Comparison of ENCODE assay signal across 8 mouse cellular contexts in genomic region chr5:64702404-64702803, GRCm38 (mm10).
ATAC-seq lines count a peak whose summit lies in the region.
"Not testable (repeated sequence)": the region's sequence is repeated elsewhere in the genome, so short reads cannot be mapped to it uniquely, and the experiment has no call there.

No protein-coding gene starts in this region.

- not testable (repeated sequence) for H3K27me3 ChIP-seq in forebrain, embryonic 15.5 days; heart, embryonic 14.5 days (ENCODE audit: control insufficient read depth, insufficient read depth, low read length); hindbrain, embryonic 15.5 days; kidney, embryonic 15.5 days; liver, embryonic 16.5 days (ENCODE audit: control insufficient read depth, insufficient read depth, low read depth, low read length); midbrain, embryonic 12.5 days; stomach, embryonic 14.5 days (ENCODE audit: control insufficient read depth, insufficient read depth, low read length)

- H3K9ac ChIP-seq in forebrain, embryonic 15.5 days (replicated peaks); heart, embryonic 14.5 days (ENCODE audit: low read length); hindbrain, embryonic 15.5 days; kidney, embryonic 15.5 days; liver, embryonic 16.5 days (ENCODE audit: low read depth, low read length); midbrain, embryonic 12.5 days (replicated peaks); stomach, embryonic 14.5 days (replicated peaks; ENCODE audit: low read depth, low read length): not testable (repeated sequence)

- not testable (repeated sequence) for H3K4me3 ChIP-seq in brown adipose tissue, adult 24 weeks (ENCODE audit: insufficient read depth, low read depth, low read length); forebrain, embryonic 15.5 days; heart, embryonic 14.5 days (ENCODE audit: control insufficient read depth in 1 of 2, insufficient read depth in 1 of 2, low read depth in 1 of 2, low read length in 2 of 2); hindbrain, embryonic 15.5 days; kidney, embryonic 15.5 days (replicated peaks); liver, embryonic 16.5 days (ENCODE audit: low read depth, low read length); midbrain, embryonic 12.5 days; stomach, embryonic 14.5 days (ENCODE audit: low read depth, low read length)

- 65% methylated on average over 1 of the region's 1 CpGs for WGBS in forebrain, embryonic 15.5 days
- WGBS in heart, embryonic 14.5 days: 47% methylated on average over 1 of the region's 1 CpGs
- WGBS in hindbrain, embryonic 15.5 days: 50% methylated on average over 1 of the region's 1 CpGs
- WGBS in kidney, embryonic 15.5 days: 63% methylated on average over 1 of the region's 1 CpGs
- WGBS in liver, embryonic 16.5 days (ENCODE audit: insufficient replicate concordance): 54% methylated on average over 1 of the region's 1 CpGs
- 60% methylated on average over 1 of the region's 1 CpGs for WGBS in midbrain, embryonic 12.5 days
- 67% methylated on average over 1 of the region's 1 CpGs for WGBS in stomach, embryonic 14.5 days

- not testable (repeated sequence) for H3K9me3 ChIP-seq in forebrain, embryonic 15.5 days; heart, embryonic 14.5 days (ENCODE audit: control insufficient read depth, low read length); hindbrain, embryonic 15.5 days; kidney, embryonic 15.5 days (replicated peaks); liver, embryonic 16.5 days (replicated peaks; ENCODE audit: control insufficient read depth, low read length); midbrain, embryonic 12.5 days; stomach, embryonic 14.5 days (ENCODE audit: control insufficient read depth, low read depth, low read length)

- peaks cover 20% of the 10 kb centered on the region for H3K4me1 ChIP-seq in brown adipose tissue, adult 24 weeks (ENCODE audit: control insufficient read depth, insufficient read depth, insufficient read length, low read length)
- H3K4me1 ChIP-seq in forebrain, embryonic 15.5 days: peaks cover 30% of the 10 kb centered on the region
- peaks cover 19 to 31% of the 10 kb centered on the region in 2 experiments for H3K4me1 ChIP-seq in heart, embryonic 14.5 days (ENCODE audit: control insufficient read depth in 2 of 2, insufficient read depth in 2 of 2, low read length in 2 of 2)
- H3K4me1 ChIP-seq in hindbrain, embryonic 15.5 days (replicated peaks): peaks cover 32% of the 10 kb centered on the region
- H3K4me1 ChIP-seq in kidney, embryonic 15.5 days: peaks cover 34% of the 10 kb centered on the region
- H3K4me1 ChIP-seq in liver, embryonic 16.5 days (ENCODE audit: control insufficient read depth, low read depth, low read length): peaks cover 20% of the 10 kb centered on the region
- H3K4me1 ChIP-seq in midbrain, embryonic 12.5 days: not testable (repeated sequence)
- H3K4me1 ChIP-seq in stomach, embryonic 14.5 days (ENCODE audit: control insufficient read depth, insufficient read depth, low read length): peaks cover 25% of the 10 kb centered on the region

- H3K4me2 ChIP-seq in forebrain, embryonic 15.5 days (replicated peaks); hindbrain, embryonic 15.5 days; kidney, embryonic 15.5 days; midbrain, embryonic 12.5 days (replicated peaks); stomach, embryonic 14.5 days (replicated peaks; ENCODE audit: low read depth, low read length): not testable (repeated sequence)
- H3K4me2 ChIP-seq in heart, embryonic 14.5 days (ENCODE audit: low read length): peak overlapping the region; percentile 36; the same call in 1 of the 2 replicates
- H3K4me2 ChIP-seq in liver, embryonic 16.5 days (ENCODE audit: low read depth, low read length): 0 out of 2 replicates have a peak overlapping the region, but pooled peaks have one; percentile 51

- peak overlapping the region; percentile 79 for H3K27ac ChIP-seq in brown adipose tissue, adult 24 weeks (replicated peaks; ENCODE audit: low read depth, low read length)
- H3K27ac ChIP-seq in forebrain, embryonic 15.5 days (replicated peaks): peak overlapping the region; percentile 92
- peak overlapping the region; percentile 84 for H3K27ac ChIP-seq in heart, embryonic 14.5 days (replicated peaks in 1 of 2; ENCODE audit: control insufficient read depth in 1 of 2, insufficient read depth in 1 of 2, low read depth in 2 of 2, low read length in 2 of 2)
- H3K27ac ChIP-seq in hindbrain, embryonic 15.5 days (replicated peaks): peak overlapping the region; percentile 73
- peak overlapping the region; percentile 75 for H3K27ac ChIP-seq in kidney, embryonic 15.5 days
- not testable (repeated sequence) for H3K27ac ChIP-seq in liver, embryonic 16.5 days (ENCODE audit: low read length)
- H3K27ac ChIP-seq in midbrain, embryonic 12.5 days (replicated peaks): peak overlapping the region; percentile 74; the same call in 1 of the 2 replicates
- peak overlapping the region; percentile 84; the same call in 1 of the 2 replicates for H3K27ac ChIP-seq in stomach, embryonic 14.5 days (ENCODE audit: low read length)

- ATAC-seq in forebrain, embryonic 15.5 days (replicated peaks); heart, embryonic 14.5 days (ENCODE audit: insufficient number of reproducible peaks, insufficient read depth, low FRiP score, low read depth); hindbrain, embryonic 15.5 days (ENCODE audit: low FRiP score, low read depth); kidney, embryonic 15.5 days (replicated peaks; ENCODE audit: low FRiP score); liver, embryonic 16.5 days (ENCODE audit: low read depth); midbrain, embryonic 12.5 days (ENCODE audit: low FRiP score, low read depth); stomach, embryonic 14.5 days (ENCODE audit: insufficient number of reproducible peaks, insufficient read depth, low FRiP score, low read depth): not testable (repeated sequence)

- not testable (repeated sequence) for H3K36me3 ChIP-seq in forebrain, embryonic 15.5 days; heart, embryonic 14.5 days (ENCODE audit: control insufficient read depth, insufficient read depth, low read length); hindbrain, embryonic 15.5 days; kidney, embryonic 15.5 days; liver, embryonic 16.5 days (ENCODE audit: control insufficient read depth, insufficient read depth); midbrain, embryonic 12.5 days; stomach, embryonic 14.5 days (ENCODE audit: control insufficient read depth, insufficient read depth, low read length)
